Mouse (Mus musculus) liver, postnatal 0 days (tissue): ENCODE results near the gene Xdh.

Source experiments
- CTCF ChIP-seq: sonication (generic); IDR thresholded peaks from 2 replicates; pipeline ENCODE4 v1.5.1; 2016; ENCODE audit warnings: antibody characterized with exemption, low read depth
- EP300 ChIP-seq: IDR thresholded peaks from 2 replicates; pipeline ENCODE4 v1.6.1; 2016; ENCODE audit warnings: antibody characterized with exemption, low read depth, mild to moderate bottlenecking

- TF ChIP-seq CTCF = no peak
- no peak for TF ChIP-seq EP300
Measured at GRCm38 (mm10) chr17:73919520-73919919, 30.5 kb downstream of the Xdh start.
